Mouse (Mus musculus) CH12.LX (cell line): ENCODE results near the gene Mpp2.

Experiments
- CHD1 ChIP-seq: IDR thresholded peaks from 2 replicates; pipeline ENCODE4 v1.6.1; 2012; ENCODE audit warnings: low read depth, low read length, improper control_type of control experiment, inconsistent platforms
- CTCF ChIP-seq, 2 experiments: IDR thresholded peaks in 1 of 2; conservative IDR thresholded peaks in 1 of 2; 2 replicates each; pipeline ENCODE4 v1.5.1; 2011 to 2012; ENCODE audit warnings: low read depth in 2 of 2, low read length in 2 of 2, improper control_type of control experiment in 1 of 2, inconsistent platforms in 1 of 2, mild to moderate bottlenecking in 1 of 2, moderate library complexity in 1 of 2
- ELF1 ChIP-seq: IDR thresholded peaks from 2 replicates; pipeline ENCODE4 v1.6.1; 2014; ENCODE audit warnings: low read depth, mild to moderate bottlenecking, inconsistent platforms, low read length, improper control_type of control experiment
- EP300 ChIP-seq: IDR thresholded peaks from 2 replicates; pipeline ENCODE4 v1.6.1; 2011; ENCODE audit warnings: low read length, improper control_type of control experiment
- GABPA ChIP-seq: IDR thresholded peaks from 2 replicates; pipeline ENCODE4 v1.6.1; 2012; ENCODE audit warnings: low read depth, low read length, improper control_type of control experiment, inconsistent platforms; ENCODE audit not compliant: insufficient replicate concordance
- MAFK ChIP-seq: IDR thresholded peaks from 2 replicates; pipeline ENCODE4 v1.6.1; 2011; ENCODE audit warnings: low read length, improper control_type of control experiment; ENCODE audit not compliant: insufficient replicate concordance
- MXI1 ChIP-seq: IDR thresholded peaks from 2 replicates; pipeline ENCODE4 v1.6.1; 2011; ENCODE audit warnings: mild to moderate bottlenecking, low read depth, low read length, improper control_type of control experiment
- NRF1 ChIP-seq: IDR thresholded peaks from 2 replicates; pipeline ENCODE4 v1.6.1; 2014; ENCODE audit warnings: low read depth, mild to moderate bottlenecking, inconsistent platforms, low read length, improper control_type of control experiment, moderate library complexity
- POLR2A ChIP-seq: IDR thresholded peaks from 2 replicates; pipeline ENCODE4 v1.6.1; 2011; ENCODE audit warnings: low read depth, mild to moderate bottlenecking, improper control_type of control experiment, low read length
- POLR2AphosphoS2 ChIP-seq: IDR thresholded peaks from 2 replicates; pipeline ENCODE4 v1.6.1; 2011; ENCODE audit warnings: low read depth, low read length, improper control_type of control experiment
- RCOR1 ChIP-seq: conservative IDR thresholded peaks from 2 replicates; pipeline ENCODE4 v1.6.1; 2012; ENCODE audit warnings: low read depth, mild to moderate bottlenecking, inconsistent platforms, low read length, improper control_type of control experiment
- TBP ChIP-seq: conservative IDR thresholded peaks from 2 replicates; pipeline ENCODE4 v1.6.1; 2011; ENCODE audit warnings: low read depth, low read length, improper control_type of control experiment
- ZC3H11A ChIP-seq: IDR thresholded peaks from 2 replicates; pipeline ENCODE4 v1.6.1; 2012; ENCODE audit warnings: low read depth, mild to moderate bottlenecking, inconsistent platforms, low read length, improper control_type of control experiment

GRCm38 (mm10) chr11:102117386-102117785 lies 29.1 kb upstream of the Mpp2 start:
- no peak for TF ChIP-seq TBP
- no peak for TF ChIP-seq GABPA
- no peak for TF ChIP-seq POLR2A
- TF ChIP-seq CTCF (conservative IDR thresholded peaks at IDR 0.05 in 1 of 2, IDR thresholded peaks at IDR 0.05 in 1 of 2; ENCODE audit: low read depth in 2 of 2, low read length in 2 of 2), result no peak
- TF ChIP-seq NRF1, result no peak
- no peak for TF ChIP-seq POLR2AphosphoS2
- TF ChIP-seq MXI1, result no peak
- no peak for TF ChIP-seq RCOR1
- no peak for TF ChIP-seq MAFK
- no peak for TF ChIP-seq ZC3H11A
- TF ChIP-seq ELF1, result no peak
- no peak for TF ChIP-seq CHD1
- no peak for TF ChIP-seq EP300
